Mouse (Mus musculus) hindbrain, embryonic 13.5 days (tissue): ENCODE data around the gene Cd248. TPM values are rescaled to one million over a fixed set of nuclear protein-coding genes. Genes with fewer than 3 reads are reported as not detected.
A peak's percentile ranks its signal among the peaks of the same experiment; 100 is the strongest.

Experiments used
- ATAC-seq: fragments of 200-750 bp; cut with Nextera tagmentation; 2 replicates; pipeline ENCODE4 v1.8.0; 2017; ENCODE audit warnings: moderate TSS enrichment; ENCODE audit not compliant: low FRiP score
- H3K27ac ChIP-seq: fragments of 300-500 bp; sonication (generic); 2 replicates; pipeline ENCODE4 v1.5.1; 2015; ENCODE audit warnings: inconsistent platforms, mild to moderate bottlenecking, moderate library complexity
- H3K27me3 ChIP-seq: fragments of 300-500 bp; sonication (generic); 2 replicates; pipeline ENCODE4 v1.6.1; 2015; ENCODE audit warnings: mild to moderate bottlenecking, inconsistent platforms
- H3K36me3 ChIP-seq: fragments of 300-500 bp; sonication (generic); 2 replicates; pipeline ENCODE4 v1.6.1; 2015; ENCODE audit warnings: mild to moderate bottlenecking, inconsistent platforms
- H3K4me1 ChIP-seq: fragments of 300-500 bp; sonication (generic); replicated peaks from 2 replicates; pipeline ENCODE4 v1.6.1; 2015; ENCODE audit warnings: inconsistent platforms
- H3K4me2 ChIP-seq: fragments of 300-500 bp; sonication (generic); 2 replicates; pipeline ENCODE4 v1.6.1; 2015; ENCODE audit warnings: inconsistent platforms, mild to moderate bottlenecking, moderate library complexity
- H3K4me3 ChIP-seq: fragments of 300-500 bp; sonication (generic); 2 replicates; pipeline ENCODE4 v1.5.1; 2015; ENCODE audit warnings: mild to moderate bottlenecking, inconsistent platforms
- H3K9ac ChIP-seq: fragments of 300-500 bp; sonication (generic); 2 replicates; pipeline ENCODE4 v1.6.1; 2015; ENCODE audit warnings: mild to moderate bottlenecking, inconsistent platforms
- H3K9me3 ChIP-seq: fragments of 300-500 bp; sonication (generic); 2 replicates; pipeline ENCODE4 v1.6.1; 2016; ENCODE audit warnings: inconsistent platforms
- WGBS: fragments of 180-500 bp; shearing (Covaris S2); methylation state at CpG from one replicate; pipeline ENCODE4 v1.1.7; 2015; 5-methylcytosine and 5-hydroxymethylcytosine counted together
- polyA plus RNA-seq: library from polyadenylated mRNA; unstranded; fragments of >200 nt; fragmentation: Nextera tagmentation; extraction: Ambion mirVana; gene quantifications from 2 replicates; pipeline ENCODE4 v1.2.1, GENCODE M21; 2015

Cd248 gene
- polyA plus RNA-seq, 1 experiment from 2014 or later: 19.1 TPM

- WGBS: 79% methylated on average over 7 of the region's 7 CpGs
- no peak for ATAC-seq
- Histone ChIP-seq H3K4me3 (peak overlapping the region; percentile 45), H3K27ac (no peak overlapping the region), H3K9ac (0 out of 2 replicates have a peak overlapping the region, but pooled peaks have one; percentile 29), H3K36me3 (no peaks in the 10 kb centered on the region), H3K4me1 (peaks cover 52% of the 10 kb centered on the region), H3K4me2 (peak overlapping the region; percentile 76), H3K9me3 (no peaks in the 10 kb centered on the region), H3K27me3 (peaks cover 74% of the 10 kb centered on the region)
These were observed 2.1 kb downstream of the Cd248 start for GRCm38 (mm10) chr19:5069978-5070377.

- H3K9ac ChIP-seq: peak overlapping the region; percentile 71
- H3K36me3 ChIP-seq: no peaks in the 10 kb centered on the region
- peaks cover 52% of the 10 kb centered on the region for H3K4me1 ChIP-seq
- 0 out of 2 replicates have a peak, but pooled peaks have one; percentile 6 for ATAC-seq
- H3K4me3 ChIP-seq: peak overlapping the region; percentile 45
- H3K9me3 ChIP-seq: no peaks in the 10 kb centered on the region
- peak overlapping the region; percentile 76 for H3K4me2 ChIP-seq
- 6% methylated on average over 11 of the region's 11 CpGs for WGBS
- H3K27me3 ChIP-seq: peaks cover 70% of the 10 kb centered on the region
- H3K27ac ChIP-seq: peak overlapping the region; percentile 79
These were observed 3.2 kb downstream of the Cd248 start for GRCm38 (mm10) chr19:5071077-5071476.

- Histone ChIP-seq H3K36me3 (no peaks in the 10 kb centered on the region), H3K4me1 (peaks cover 52% of the 10 kb centered on the region), H3K9ac (peak overlapping the region; percentile 71), H3K4me2 (peak overlapping the region; percentile 76), H3K4me3 (peak overlapping the region; percentile 45), H3K9me3 (no peaks in the 10 kb centered on the region), H3K27ac (peak overlapping the region; percentile 79), H3K27me3 (peaks cover 68% of the 10 kb centered on the region)
- peak; percentile 77 for ATAC-seq
- WGBS: under 1% methylated on average over 39 of the region's 40 CpGs
These were observed 3.9 kb downstream of the Cd248 start for GRCm38 (mm10) chr19:5071545-5072369.

- Histone ChIP-seq H3K4me1 (peaks cover 45% of the 10 kb centered on the region), H3K36me3 (no peaks in the 10 kb centered on the region), H3K9me3 (no peaks in the 10 kb centered on the region), H3K4me2 (peak overlapping the region; percentile 76), H3K27ac (no peak overlapping the region), H3K4me3 (peak overlapping the region; percentile 45), H3K27me3 (peaks cover 61% of the 10 kb centered on the region), H3K9ac (peak overlapping the region; percentile 71; the same call in 1 of the 2 replicates)
- ATAC-seq: no peak
- 5% methylated on average over 20 of the region's 20 CpGs for WGBS
These were observed 4.6 kb downstream of the Cd248 start for GRCm38 (mm10) chr19:5072389-5073019.

GRCm38 (mm10) chr19:5073028-5073427 lies 5.2 kb downstream of the Cd248 start:
- Histone ChIP-seq H3K4me1 (peaks cover 40% of the 10 kb centered on the region), H3K9me3 (no peaks in the 10 kb centered on the region), H3K9ac (no peak overlapping the region), H3K36me3 (no peaks in the 10 kb centered on the region), H3K27me3 (peaks cover 56% of the 10 kb centered on the region), H3K4me2 (peak overlapping the region; percentile 76), H3K27ac (no peak overlapping the region), H3K4me3 (peak overlapping the region; percentile 7; the same call in 1 of the 2 replicates)
- 2% methylated on average over 15 of the region's 15 CpGs for WGBS
- ATAC-seq: no peak

GRCm38 (mm10) chr19:5073518-5073917 lies 5.6 kb downstream of the Cd248 start:
- Histone ChIP-seq H3K9me3 (no peaks in the 10 kb centered on the region), H3K9ac (no peak overlapping the region), H3K4me2 (no peak overlapping the region), H3K36me3 (no peaks in the 10 kb centered on the region), H3K4me1 (peaks cover 35% of the 10 kb centered on the region), H3K27me3 (peaks cover 55% of the 10 kb centered on the region), H3K4me3 (no peak overlapping the region), H3K27ac (no peak overlapping the region)
- ATAC-seq: no peak
- 47% methylated on average over 5 of the region's 5 CpGs for WGBS

- H3K9me3 ChIP-seq: no peaks in the 10 kb centered on the region
- no peak overlapping the region for H3K4me2 ChIP-seq
- H3K36me3 ChIP-seq: no peaks in the 10 kb centered on the region; the same call in 1 of the 2 replicates
- no peak overlapping the region for H3K9ac ChIP-seq
- H3K27ac ChIP-seq: no peak overlapping the region
- H3K4me1 ChIP-seq: no peaks in the 10 kb centered on the region
- no peak for ATAC-seq
- no peak overlapping the region for H3K4me3 ChIP-seq
- peaks cover 71% of the 10 kb centered on the region for H3K27me3 ChIP-seq
- 91% methylated on average over 1 of the region's 1 CpGs for whole genome bisulfite sequencing
These were observed 11.4 kb downstream of the Cd248 start for GRCm38 (mm10) chr19:5079279-5079678.

GRCm38 (mm10) chr19:5082005-5082404 lies 14.1 kb downstream of the Cd248 start:
- Histone ChIP-seq H3K27me3 (peaks cover 75% of the 10 kb centered on the region), H3K4me2 (no peak overlapping the region), H3K4me1 (peaks cover 11% of the 10 kb centered on the region), H3K36me3 (no peaks in the 10 kb centered on the region; the same call in 1 of the 2 replicates), H3K9me3 (no peaks in the 10 kb centered on the region), H3K9ac (no peak overlapping the region), H3K4me3 (no peak overlapping the region), H3K27ac (no peak overlapping the region)
- WGBS: 66% methylated on average over 18 of the region's 18 CpGs
- no peak for ATAC-seq

- no peaks in the 10 kb centered on the region for H3K9me3 ChIP-seq
- H3K36me3 ChIP-seq: no peaks in the 10 kb centered on the region; the same call in 1 of the 2 replicates
- peaks cover 75% of the 10 kb centered on the region for H3K27me3 ChIP-seq
- ATAC-seq: no peak
- WGBS: 70% methylated on average over 24 of the region's 24 CpGs
- H3K4me3 ChIP-seq: no peak overlapping the region
- H3K27ac ChIP-seq: no peak overlapping the region
- H3K9ac ChIP-seq: no peak overlapping the region
- no peak overlapping the region for H3K4me2 ChIP-seq
- peaks cover 17% of the 10 kb centered on the region for H3K4me1 ChIP-seq
These were observed 14.7 kb downstream of the Cd248 start for GRCm38 (mm10) chr19:5082596-5082995.

GRCm38 (mm10) chr19:5083961-5084833 lies 16.3 kb downstream of the Cd248 start:
- WGBS: 69% methylated on average over 3 of the region's 3 CpGs
- no peaks in the 10 kb centered on the region; the same call in 1 of the 2 replicates for H3K36me3 ChIP-seq
- no peak for ATAC-seq
- no peak overlapping the region for H3K27ac ChIP-seq
- no peaks in the 10 kb centered on the region for H3K9me3 ChIP-seq
- H3K4me2 ChIP-seq: peak overlapping the region; percentile 79
- peak overlapping the region; percentile 55 for H3K4me3 ChIP-seq
- H3K9ac ChIP-seq: peak overlapping the region; percentile 75
- H3K4me1 ChIP-seq: peaks cover 26% of the 10 kb centered on the region
- H3K27me3 ChIP-seq: peaks cover 71% of the 10 kb centered on the region

- no peak overlapping the region for H3K27ac ChIP-seq
- no peak for ATAC-seq
These were observed 16.9 kb downstream of the Cd248 start for GRCm38 (mm10) chr19:5084834-5085144.

More at GRCm38 (mm10) chr19:5084834-5085144, 16.9 kb downstream of the Cd248 start:
- H3K9me3 ChIP-seq: no peaks in the 10 kb centered on the region
- WGBS: 3% methylated on average over 15 of the region's 15 CpGs
- H3K4me2 ChIP-seq: peak overlapping the region; percentile 79
- H3K9ac ChIP-seq: peak overlapping the region; percentile 75
- H3K27me3 ChIP-seq: peaks cover 67% of the 10 kb centered on the region
- peaks cover 32% of the 10 kb centered on the region for H3K4me1 ChIP-seq
- H3K4me3 ChIP-seq: peak overlapping the region; percentile 55
- H3K36me3 ChIP-seq: peaks cover 4% of the 10 kb centered on the region; the same call in 1 of the 2 replicates
